20 mouse cellular contexts compared by ENCODE assay signal in the genomic region with DNA sequence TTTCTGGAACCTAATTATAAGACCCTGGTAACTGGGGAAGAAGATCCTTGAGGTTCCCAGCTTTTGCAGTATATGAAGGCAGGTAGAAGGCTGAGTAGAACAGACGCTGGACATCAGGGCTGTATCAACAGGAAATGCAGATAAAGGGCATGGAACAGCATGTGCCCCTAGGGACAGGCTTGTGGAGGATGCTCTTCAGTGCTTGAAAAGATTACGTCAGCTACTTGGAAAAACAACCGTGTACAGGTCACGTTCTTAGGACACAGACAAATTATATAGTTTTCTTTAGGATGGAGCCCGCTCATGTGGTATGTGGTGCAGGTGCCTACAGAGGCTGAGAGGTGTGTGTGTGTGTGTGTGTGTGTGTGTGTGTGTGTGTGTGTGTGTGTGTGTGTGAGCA. TPM values are rescaled to one million over a fixed set of nuclear protein-coding genes. Genes with fewer than 3 reads are reported as not detected.
A peak's percentile ranks its signal among the peaks of the same experiment; 100 is the strongest.
DNase-seq lines count a peak whose midpoint lies in the region; TF ChIP-seq lines count a peak whose summit lies in the region.
"Had no signal": no experiment of that assay in that cellular context is flagged by ENCODE, and none has a peak within 500 bp of the region (broad histone marks: within the 10 kb centered on the region; RNA-seq: fewer than 3 reads in every experiment).

No protein-coding gene starts in this region.

- intact Hi-C loops in heart, adult 2 months (cut with DNase I): no loop called here

- TF ChIP-seq POLR2A in heart, adult 2 months (IDR thresholded peaks at IDR 0.05; ENCODE audit: insufficient read depth, low read depth, low read length): no peak

- TF ChIP-seq EP300 in heart, adult 2 months (IDR thresholded peaks at IDR 0.05; ENCODE audit: insufficient read depth, low read depth, low read length): no peak

- H3K27ac ChIP-seq in heart, adult 2 months: no peak overlapping the region
- H3K27ac ChIP-seq in heart, embryonic 10.5 days: no peak overlapping the region

- no peaks in the 10 kb centered on the region for H3K9me3 ChIP-seq in heart, embryonic 10.5 days
- H3K9me3 ChIP-seq: G1E had no signal

- no peaks in the 10 kb centered on the region for H3K79me2 ChIP-seq in heart, adult 2 months (replicated peaks; ENCODE audit: control insufficient read depth, insufficient read depth, low read length)

- H3K4me1 ChIP-seq in heart, adult 2 months (ENCODE audit: control insufficient read depth, insufficient read depth, low read length): no peaks in the 10 kb centered on the region
- no peaks in the 10 kb centered on the region for H3K4me1 ChIP-seq in heart, embryonic 10.5 days

- 49% methylated on average over 5 of the region's 5 CpGs for WGBS in heart, adult 2 months
- WGBS in heart, embryonic 10.5 days: 68% methylated on average over 5 of the region's 5 CpGs

- DNase-seq in heart, adult 11 months: peak; percentile 67
- DNase-seq in heart, adult 2 months: no peak
- peak; percentile 51 for DNase-seq in heart, embryonic 10.5 days (ENCODE audit: low spot score)
- DNase-seq in heart, adult 9 months (ENCODE audit: low spot score in 2 of 2): no peak
- DNase-seq in MN1 (ENCODE audit: low spot score): peak; percentile 55
- no peak for DNase-seq in lung, postnatal 4 days
- DNase-seq: adrenal gland, adult 2 months; adrenal gland, adult 8-10 months; adrenal gland, postnatal 10 days; adrenal gland, postnatal 14 days; adrenal gland, postnatal 25 days; adrenal gland, postnatal 36 days; B cell, adult 2 months; cerebellum, adult 11 months; cerebellum, adult 11-12 months; cerebellum, adult 18-20 months; cerebellum, adult 2 months had no signal

- no peak overlapping the region for H3K4me3 ChIP-seq in heart, adult 2 months
- H3K4me3 ChIP-seq in heart, embryonic 10.5 days: no peak overlapping the region

- H3K36me3 ChIP-seq in heart, adult 2 months (ENCODE audit: control insufficient read depth, insufficient read depth, low read length): no peaks in the 10 kb centered on the region
- peaks cover 52% of the 10 kb centered on the region for H3K36me3 ChIP-seq in heart, embryonic 10.5 days

- no peaks in the 10 kb centered on the region for H3K27me3 ChIP-seq in heart, adult 2 months (ENCODE audit: control insufficient read depth, insufficient read depth, low read length)
- no peaks in the 10 kb centered on the region for H3K27me3 ChIP-seq in heart, embryonic 10.5 days (ENCODE audit: insufficient read depth, poor library complexity, severe bottlenecking)
- H3K27me3 ChIP-seq: CH12.LX, Patski had no signal

- TF ChIP-seq CTCF in heart, adult 2 months (IDR thresholded peaks at IDR 0.05): no peak

- H3K9ac ChIP-seq in heart, adult 2 months (ENCODE audit: low read depth, low read length): no peak overlapping the region

RNA-seq across cellular contexts. Expression of gene Rars2, which starts 21.3 kb away (rescaled TPM):
- 10 to 100 TPM; 23.6 to 24.9 TPM for total RNA-seq in heart, adult 2 months (2021)
- 10.1 and 19.8 TPM in 2 replicates for polyA plus RNA-seq in heart, adult 2 months (2012; rRNA removed)
- polyA plus RNA-seq in heart, embryonic 10.5 days (2016; fragmentation: Nextera tagmentation; extraction: Ambion mirVana): 63.1 and 68.0 TPM in 2 replicates

RNA-seq across cellular contexts. Expression of gene Orc3, which starts 21.3 kb away (rescaled TPM):
- total RNA-seq in heart, adult 2 months (2021): 10 to 100 TPM; 28.5 to 34.3 TPM
- 17.1 and 37.5 TPM in 2 replicates for polyA plus RNA-seq in heart, adult 2 months (2012; rRNA removed)
- 84.3 and 85.2 TPM in 2 replicates for polyA plus RNA-seq in heart, embryonic 10.5 days (2016; fragmentation: Nextera tagmentation; extraction: Ambion mirVana)

RNA-seq across cellular contexts. Expression of gene Slc35a1, which starts 51.2 kb away (rescaled TPM):
- total RNA-seq in heart, adult 2 months (2021): 10 to 100 TPM; 11.1 to 14.0 TPM
- polyA plus RNA-seq in heart, adult 2 months (2012; rRNA removed): 9.0 and 18.1 TPM in 2 replicates
- polyA plus RNA-seq in heart, embryonic 10.5 days (2016; fragmentation: Nextera tagmentation; extraction: Ambion mirVana): 53.0 and 58.0 TPM in 2 replicates

Comparison
In these comparisons a context has a peak if more than half of its experiments do, and no peak if none do; other contexts are left out.
1. DNase-seq: peak in heart, adult 11 months (single experiment), heart, embryonic 10.5 days (single experiment) and MN1 (single experiment); none in heart, adult 2 months (0 of 2), heart, adult 9 months (0 of 2) and lung, postnatal 4 days (0 of 2).